Mouse (Mus musculus) 3134 (cell line): Measurements from ENCODE around the gene Rfx7.

ENCODE experiments used
- DNase-seq: peaks from one replicate; pipeline ENCODE4 v3.0.0-alpha.2; 2011; ENCODE audit warnings: low spot score; ENCODE audit not compliant: insufficient read length; ENCODE audit errors: extremely low read depth

Rfx7 gene

DNA sequence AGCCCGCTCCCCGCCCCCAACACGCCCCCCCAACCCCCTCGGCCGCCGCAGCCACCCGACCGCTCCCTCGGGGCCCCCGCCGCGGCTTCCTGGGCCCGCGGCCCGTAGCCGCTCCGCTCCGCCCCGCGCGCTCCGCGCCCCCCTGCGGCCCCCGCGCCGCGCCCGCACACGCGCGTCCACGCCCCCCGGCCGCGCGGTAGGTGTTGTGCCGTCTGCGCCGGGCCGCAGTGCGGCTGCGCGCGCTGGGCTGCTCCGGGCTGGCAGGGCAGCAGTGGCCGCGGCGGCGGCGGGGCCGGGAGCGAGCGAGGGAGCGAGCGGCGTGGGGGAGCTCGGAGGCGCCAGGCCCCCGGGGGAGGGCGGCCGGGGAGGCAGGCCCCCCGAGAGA, at the start of gene Rfx7:
Gene Rfx7 (plus strand): TSS at position 245 of the 385 bp plus-strand sequence.
- peak; percentile 73 for DNase-seq

DNA sequence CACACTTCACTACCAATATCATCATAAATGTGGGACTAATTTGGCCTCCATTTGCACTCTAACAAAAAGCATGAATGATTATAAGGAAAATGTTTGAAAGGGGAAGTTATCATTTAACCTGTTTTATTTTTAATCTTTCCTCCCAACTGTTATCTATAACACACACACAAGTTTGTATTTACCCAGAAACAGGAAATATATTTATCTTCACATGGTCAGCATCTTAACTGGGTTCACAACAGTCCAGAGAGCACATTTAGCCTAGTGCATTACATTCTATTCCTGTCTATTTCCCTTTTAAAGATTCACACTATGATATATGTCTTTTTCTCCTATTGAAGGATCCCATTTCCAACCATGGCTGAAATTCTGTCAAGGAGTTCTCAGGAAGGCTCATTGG, 43.5 kb upstream of the Rfx7 start:
- no peak for DNase-seq

DNA sequence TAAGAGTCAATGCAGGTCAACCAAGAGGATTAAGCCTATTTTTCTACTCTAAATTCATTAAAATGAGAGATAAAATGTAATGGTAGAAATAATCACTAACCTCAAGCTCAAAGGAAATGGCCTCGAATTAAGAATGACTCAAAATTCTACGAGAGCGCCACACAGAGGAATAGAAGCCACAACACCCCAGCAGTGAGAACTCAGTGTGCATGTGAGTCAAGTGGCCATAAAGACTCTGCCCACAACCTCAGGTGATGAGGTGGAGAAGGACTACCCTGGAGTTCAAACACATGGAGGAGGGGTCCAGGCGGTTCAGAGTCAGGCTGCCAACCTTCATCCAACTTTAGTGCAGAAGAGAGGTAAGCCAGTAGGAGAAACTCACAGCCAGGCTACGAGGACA, 42.9 kb upstream of the Rfx7 start:
- no peak for DNase-seq

DNA sequence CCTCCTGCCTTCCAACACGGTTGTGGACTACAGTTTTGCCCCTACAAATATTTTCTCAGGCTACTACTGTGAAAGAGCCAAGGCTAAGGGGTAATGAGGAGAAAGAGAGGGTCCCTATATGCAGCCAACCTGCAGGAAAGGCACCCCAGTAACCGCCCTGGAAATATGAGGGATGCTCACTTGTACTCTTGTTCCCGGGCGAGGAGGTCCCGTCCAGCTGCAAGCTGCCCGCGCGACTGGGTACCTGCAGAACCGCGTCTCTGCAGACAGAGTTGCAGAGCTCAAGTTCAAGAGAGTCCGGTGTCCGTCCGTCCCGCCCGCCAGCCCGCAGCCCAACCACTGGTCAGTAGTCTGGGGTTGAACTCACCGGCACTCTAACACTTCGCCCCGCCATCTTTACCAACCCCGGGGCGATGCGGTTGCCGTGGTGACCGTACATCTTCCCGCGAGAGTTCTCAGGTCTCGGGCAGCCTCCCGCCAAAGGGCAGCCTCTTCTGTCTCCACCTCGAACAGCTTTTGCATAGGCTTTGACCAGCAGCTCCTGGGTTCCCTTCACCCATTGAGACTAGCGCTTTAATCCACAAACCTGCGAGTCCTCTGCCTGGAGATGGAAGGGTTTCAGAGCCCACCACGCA, 40.4 kb upstream of the Rfx7 start:
- peak; percentile 90 for DNase-seq

DNA sequence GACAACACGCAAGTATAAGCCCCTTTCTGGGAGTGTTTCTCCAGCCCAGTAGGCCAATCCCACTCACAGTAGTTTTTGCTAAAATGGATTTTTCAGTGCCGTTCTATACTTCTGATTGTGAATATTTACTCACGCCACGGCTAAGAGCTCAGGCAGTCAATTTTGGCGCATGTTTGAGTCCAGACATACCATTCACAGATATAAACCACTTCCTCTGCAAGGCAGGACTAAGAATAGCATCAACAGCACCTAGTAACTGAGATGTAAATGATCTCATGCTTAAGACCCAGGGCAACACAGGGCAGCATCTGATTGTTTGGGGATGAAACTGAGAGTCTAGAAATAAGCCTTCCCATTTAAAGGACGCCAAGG, 39.9 kb upstream of the Rfx7 start, which contains the start of gene Tex9:
Gene Tex9 (minus strand): TSS at position 19 of the 372 bp plus-strand sequence.
- no peak for DNase-seq

DNA sequence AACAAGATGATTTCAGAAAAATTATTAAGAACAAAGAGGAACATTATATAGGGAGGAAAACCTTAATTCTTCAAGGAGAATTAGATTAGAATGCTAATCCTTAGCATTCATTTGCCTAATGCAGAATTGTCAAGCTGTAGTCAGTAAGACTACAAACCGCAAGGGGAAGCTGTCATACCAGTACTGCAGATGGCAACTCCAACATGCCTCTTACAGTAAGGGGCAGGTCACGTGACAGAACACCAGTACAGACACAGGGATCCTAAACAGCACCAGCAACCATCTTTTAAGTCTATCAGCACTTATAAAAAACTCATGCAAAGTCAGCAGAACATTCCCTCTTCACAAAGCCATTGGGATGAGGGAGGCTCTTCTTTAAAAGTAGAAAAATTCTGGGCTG, 38.6 kb upstream of the Rfx7 start:
- DNase-seq, result no peak

DNA sequence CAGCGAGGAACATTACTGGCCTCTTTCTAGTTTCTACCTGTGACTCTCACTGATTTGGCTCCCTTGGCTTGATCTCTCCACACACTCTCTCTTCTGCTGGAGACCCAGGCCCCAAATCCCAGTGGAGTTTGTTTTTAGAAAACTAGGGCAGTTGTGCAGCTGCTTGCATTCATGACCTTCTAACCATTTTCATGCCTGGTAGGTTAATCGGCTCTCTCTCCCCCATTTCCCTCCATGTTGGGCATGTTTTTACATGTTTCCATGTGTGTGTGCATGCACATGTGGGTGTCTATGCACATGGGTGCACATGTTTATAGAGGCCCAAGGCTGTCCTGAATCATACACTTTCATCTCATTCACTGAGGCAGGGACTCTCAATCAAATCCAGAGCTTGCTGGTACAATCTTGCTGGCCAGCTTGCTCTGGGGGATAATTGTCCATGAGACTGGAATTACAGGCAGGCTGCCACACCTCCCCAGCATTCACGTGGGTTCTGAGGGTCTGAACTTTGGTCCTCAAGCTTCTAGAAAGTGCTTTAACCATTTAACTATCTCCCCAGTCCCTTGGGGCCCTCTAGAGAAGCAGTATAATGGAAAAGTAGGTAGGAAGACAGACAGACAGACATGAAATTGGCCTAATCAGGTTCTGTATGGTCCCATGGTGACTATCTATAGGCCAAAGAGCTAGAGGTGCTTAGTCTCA, 37.9 kb upstream of the Rfx7 start:
- DNase-seq, result no peak

DNA sequence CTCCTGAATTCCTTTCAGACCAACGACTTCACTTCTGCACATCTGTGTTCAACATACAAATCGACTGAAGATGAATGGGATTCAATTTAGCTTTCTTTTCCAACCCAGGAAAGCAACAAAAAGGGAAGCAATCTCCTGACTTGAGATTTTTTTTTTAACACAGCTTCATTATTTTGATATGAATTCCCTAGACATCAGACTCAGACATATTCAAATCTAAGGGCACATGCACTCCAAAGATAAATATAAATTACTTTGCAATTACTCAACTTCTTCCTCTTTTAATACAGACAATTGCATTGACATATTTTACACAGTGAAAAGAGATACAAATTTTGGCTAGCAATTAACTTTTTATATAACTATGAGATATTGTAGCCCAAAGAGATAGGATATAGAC, 35.3 kb upstream of the Rfx7 start:
- DNase-seq, result no peak

DNA sequence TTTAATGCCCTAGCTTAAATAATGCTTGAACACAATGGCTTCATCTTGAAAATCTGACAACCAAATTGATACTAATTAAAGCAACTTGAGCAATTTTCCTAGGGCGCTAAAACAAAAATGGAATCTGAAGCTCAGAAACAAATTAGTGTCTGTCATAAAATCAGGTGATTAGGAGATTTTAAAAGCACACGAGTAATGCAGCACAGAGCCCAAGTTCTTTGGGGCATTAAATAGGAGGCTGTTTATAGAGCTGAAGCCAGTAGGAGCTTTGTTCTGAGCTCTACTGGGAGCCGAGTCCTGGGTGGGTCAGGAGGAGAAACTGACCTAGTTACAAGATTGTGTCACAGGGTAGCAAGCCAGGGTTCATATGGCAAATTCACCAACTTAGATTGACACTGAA, 34.9 kb upstream of the Rfx7 start:
- no peak for DNase-seq

DNA sequence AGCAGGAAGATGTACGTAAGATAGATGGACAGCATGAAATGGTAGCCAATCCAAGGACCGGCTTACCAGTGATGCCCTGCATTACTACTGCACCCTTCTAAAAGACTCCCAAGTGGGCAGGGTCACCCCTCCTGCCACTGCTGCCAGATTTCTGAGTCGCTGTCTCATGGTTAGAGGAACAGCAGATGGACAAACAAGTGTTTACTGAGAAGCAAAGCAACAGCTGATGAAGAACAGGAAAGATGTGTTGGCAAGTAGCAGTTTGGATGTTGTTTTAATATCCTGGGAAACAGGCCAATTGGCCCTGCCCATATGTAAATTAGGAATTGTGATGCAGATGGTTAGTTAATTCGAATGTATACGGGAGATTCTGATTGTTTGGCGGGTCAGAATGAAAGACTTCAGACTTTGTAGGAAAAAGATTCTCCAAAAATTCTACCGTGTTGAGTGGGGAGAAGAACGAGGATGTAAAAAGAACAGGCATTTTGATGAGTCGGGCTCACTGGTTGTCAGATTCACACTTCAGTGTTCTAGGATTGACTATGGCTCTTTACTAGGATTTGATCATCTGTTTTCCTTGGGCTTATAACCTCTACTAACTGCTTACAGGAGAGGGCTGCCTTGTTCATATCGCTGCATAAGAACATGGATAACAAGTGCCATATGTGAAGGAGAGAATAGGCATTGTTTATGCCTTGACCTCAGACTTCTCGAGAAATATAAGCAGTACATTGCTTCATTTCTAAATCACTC, 19.6 kb upstream of the Rfx7 start:
- DNase-seq, result no peak

DNA sequence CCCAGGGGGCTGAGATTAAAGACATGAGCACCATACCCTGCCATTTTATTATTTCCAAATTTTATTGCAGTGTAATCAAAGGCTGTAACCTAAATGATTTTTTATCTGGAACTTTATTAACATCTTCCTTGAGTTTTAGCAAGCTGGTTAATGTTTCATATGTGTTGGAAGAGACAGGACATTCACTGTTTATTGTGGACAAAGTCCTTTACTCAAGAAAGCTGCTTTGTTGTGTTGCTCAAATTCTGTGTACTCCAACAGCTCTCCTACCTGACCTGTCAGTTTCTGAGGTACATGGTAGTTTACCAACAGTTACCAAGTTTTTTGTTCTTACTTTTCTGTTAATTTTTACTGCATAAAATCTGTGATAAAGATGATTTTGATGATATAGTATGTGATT, 16.7 kb upstream of the Rfx7 start:
- no peak for DNase-seq

DNA sequence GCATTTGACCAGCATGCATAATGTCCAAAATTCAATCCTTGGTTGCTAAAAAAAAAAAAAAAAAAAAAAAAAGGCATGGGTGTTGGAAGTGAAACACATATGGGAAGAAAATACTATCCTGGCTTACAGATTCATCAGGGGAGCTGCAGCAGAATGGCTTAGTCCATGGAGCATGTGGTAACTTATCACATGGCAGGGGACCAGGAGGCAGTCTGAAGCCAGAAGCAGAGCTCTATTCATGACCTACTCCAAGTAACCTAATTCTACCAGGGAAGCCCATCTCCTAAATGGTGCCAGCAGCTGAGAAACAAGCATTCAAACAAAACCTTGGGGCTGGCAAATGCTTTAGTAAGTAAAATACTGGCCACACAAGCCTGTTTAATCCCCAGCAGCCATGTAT, 12.8 kb upstream of the Rfx7 start:
- no peak for DNase-seq

DNA sequence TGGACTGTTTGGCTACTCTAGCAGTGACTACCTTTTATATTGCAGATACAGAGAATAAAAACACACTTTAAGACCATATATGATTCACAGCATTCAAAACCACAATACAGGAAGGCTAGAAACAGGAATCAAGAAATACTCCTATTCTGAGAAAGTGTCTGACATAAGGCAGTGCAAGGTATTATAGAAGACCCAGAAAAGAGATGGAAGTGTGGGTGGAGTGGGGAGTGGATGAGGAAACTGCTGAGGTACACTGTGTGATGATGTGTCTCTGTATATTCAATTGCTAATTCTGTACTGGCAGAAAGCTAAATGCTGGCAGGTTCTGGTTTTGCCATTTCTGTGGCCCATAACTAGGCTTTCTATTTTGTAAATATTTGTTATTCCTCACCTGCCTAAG, 11.2 kb upstream of the Rfx7 start:
- DNase-seq, result no peak

DNA sequence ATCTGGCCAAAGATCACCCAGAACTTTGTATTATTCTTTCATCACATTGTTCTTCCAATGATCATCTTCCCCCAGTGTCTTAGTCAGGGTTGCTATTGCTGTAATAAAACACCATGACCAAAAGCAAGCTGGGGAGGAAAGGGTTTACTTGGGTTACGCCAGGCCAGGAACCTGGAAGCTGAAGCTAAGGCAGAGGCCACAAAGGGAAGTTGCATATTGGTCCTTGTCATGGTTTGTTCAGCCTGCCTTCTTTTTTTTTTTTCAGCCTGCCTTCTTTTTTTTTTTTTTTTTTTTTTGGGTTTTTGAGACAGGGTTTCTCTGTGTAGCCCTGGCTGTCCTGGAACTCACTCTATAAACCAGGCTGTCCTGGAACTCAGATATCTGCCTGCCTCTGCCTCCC, 5.9 kb upstream of the Rfx7 start:
- DNase-seq, result no peak

DNA sequence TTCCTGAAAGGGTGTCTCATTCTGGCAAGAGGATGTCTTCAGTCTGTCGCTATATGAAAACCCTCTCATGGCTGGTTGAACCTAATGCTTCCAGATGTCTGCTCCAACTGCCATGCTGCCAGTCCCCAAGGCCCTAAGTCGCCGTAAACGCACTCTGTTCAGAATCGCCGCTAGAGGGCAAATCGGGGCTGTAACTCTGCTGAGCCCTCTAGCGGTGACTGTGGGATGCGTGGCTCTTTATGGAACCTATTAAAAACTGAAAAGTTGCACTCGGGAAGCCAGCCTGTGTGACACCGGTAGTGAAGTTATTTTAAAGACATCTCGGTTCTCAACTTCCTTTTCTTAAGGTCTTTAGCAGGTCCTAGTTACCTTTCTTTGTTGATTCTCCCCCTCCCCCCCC, 1.8 kb upstream of the Rfx7 start:
- peak; percentile 76 for DNase-seq

DNA sequence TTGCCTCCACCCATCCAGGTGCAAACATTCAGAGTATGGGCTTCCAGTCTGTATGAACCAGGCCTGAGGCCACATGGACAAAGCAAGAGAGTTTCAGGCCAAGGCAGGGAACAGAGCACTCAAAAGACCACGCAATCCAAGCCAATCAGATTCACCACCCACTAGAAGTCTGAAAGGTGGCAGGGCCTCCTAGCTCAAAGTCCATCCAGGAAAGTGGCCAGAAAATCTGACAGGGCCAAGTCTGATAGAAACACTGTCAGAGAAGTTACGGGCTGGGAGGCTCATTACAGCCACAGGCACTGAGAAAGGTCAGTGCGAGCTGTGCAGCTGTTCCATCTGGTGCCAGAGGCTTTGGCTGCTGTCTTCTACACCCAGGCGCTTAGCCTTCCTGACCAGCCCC, 1.2 kb upstream of the Rfx7 start:
- no peak for DNase-seq

DNA sequence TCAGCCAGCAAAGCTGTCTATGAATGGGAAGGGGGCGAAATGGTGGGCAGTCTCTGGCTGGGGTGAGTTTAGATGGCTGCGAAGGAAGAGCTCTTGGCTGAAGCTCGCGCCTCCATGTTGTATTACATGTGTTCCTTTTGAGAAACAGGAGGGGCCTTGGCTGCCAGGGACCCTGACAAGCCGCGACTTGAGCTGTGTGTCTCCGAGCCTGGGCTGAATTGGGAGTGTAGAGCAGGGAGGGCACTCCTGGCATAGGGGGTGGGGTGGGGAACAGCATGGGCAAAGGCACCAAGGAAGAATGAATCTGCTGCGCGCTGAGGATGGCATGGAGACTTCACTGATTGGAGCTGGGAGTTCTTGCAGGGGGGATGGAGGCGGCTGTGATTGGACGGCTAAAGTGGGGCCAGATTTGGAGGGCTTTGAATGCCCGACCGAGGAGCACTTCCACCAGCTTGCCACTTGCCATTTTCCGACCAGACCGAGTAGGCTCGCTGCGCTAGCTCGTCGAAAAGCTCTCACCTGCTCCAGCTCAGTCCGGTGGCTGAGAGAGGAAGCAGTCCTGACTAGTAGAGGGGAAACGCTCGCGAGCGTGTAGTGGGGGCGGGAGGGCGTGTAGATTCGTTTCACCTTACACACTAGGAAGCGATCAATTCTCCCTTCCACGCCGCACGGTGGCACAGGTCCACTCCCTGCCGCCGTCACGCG, 597 bp upstream of the Rfx7 start:
- peak; percentile 92 for DNase-seq

DNA sequence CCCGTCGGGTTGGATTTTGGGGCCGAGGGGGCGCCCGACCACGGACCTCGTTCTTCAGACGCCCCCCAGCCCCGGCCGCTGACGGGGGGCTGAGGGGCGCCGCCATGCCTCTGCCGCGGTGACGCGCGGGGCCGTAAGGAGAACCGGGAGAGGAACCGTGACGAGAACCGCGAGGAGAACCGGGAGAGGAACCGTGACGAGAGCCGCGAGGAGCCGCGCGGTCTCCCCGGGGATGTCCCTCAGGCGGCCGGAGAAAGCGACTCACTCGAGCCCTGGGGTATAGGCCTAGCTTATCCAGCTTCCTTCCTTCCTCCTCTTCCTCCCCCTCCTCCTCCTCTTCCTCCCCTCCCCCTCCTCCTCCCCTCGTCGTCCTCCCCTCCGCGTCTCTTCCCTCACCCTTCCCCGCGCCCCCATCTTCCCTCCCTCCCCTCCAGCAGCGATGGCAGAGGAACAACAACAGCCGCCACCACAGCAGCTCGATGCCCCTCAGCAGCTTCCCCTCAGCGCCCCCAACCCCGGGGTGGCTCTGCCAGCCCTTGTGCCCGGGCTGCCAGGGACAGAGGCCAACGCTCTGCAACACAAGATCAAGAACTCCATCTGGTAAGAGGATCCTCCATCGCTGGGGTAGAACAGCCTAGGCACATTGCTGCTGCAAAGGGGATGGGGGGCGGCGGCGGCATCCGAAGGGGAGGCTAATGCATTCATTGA, 495 bp downstream of the Rfx7 start:
- DNase-seq, result peak; percentile 71

DNA sequence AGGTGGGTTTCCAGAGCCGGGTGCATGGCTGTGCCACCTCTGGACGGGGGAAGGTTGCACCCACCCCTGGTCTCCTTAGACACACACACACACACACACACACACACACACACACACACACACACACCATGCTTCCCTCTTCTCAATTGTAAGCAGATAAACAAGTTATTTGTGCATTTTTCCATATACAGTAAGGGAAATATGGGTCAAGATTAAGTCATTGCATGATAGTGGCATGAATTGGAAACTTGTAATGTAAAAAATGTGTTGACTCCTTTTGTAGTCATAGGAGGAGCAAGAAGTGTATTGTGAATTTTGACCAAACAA, 1.0 kb downstream of the Rfx7 start:
- DNase-seq, result no peak

DNA sequence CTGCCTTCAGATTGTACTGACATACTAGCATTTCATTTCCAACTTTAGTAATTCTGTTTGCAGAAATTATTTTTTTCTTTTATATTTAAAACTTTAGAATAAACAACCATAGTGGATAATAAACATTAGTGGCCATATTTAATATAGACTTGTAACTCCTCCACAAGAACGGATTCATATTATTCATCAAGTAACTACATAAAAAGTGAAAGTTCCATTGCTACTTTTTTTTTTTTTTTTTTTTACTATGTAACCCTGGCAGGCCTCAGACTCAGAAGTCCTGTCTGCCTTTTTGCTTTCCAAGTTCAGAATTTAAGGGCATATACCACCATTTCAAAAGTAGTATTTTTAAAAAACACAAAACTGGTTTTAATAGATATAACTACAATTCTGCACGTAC, 2.9 kb downstream of the Rfx7 start:
- DNase-seq, result no peak

DNA sequence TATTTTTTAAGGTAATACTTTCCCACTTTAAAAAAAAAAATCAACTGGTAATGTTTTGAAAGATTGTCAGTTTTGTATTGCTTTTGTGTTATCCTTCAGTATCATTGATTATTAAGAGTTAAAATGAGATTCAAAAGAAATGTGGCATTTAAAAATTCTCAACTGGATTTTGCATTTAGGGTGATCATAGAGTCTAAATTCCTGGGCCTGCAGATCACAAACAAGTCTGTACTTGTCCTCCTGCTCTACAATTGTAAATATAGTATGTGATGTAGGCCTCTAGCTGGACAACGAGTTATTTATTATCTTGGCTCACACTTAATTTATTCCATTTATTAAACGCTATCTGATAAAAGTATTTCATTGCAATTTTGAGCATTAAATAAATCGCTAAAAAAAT, 3.4 kb downstream of the Rfx7 start:
- DNase-seq, result no peak
